Mouse (Mus musculus): ENCODE results near the gene Ring1.

GRCm38 (mm10) chr17:34032174-34032632 lies 7.7 kb upstream of the Ring1 start:
- no peak for TF ChIP-seq CTCF (IDR thresholded peaks at IDR 0.05; ENCODE audit: low read depth)
- TF ChIP-seq EP300 (IDR thresholded peaks at IDR 0.05; ENCODE audit: low read depth) = no peak
